Mouse (Mus musculus) myocyte (in vitro differentiated cells): ENCODE data around the gene Ifna15. TPM values are rescaled to one million over a fixed set of nuclear protein-coding genes. Genes with fewer than 3 reads are reported as not detected.

Source experiments
- H3K27me3 ChIP-seq: one replicate; pipeline ENCODE4 v1.6.1; 2011; ENCODE audit not compliant: control insufficient read depth, insufficient read depth, insufficient read length
- H3K36me3 ChIP-seq: one replicate; pipeline ENCODE4 v1.6.1; 2011; ENCODE audit not compliant: control insufficient read depth, insufficient read depth
- H3K4me2 ChIP-seq: one replicate; pipeline ENCODE4 v1.6.1; 2011; ENCODE audit warnings: low read depth, control low read depth
- H3K4me3 ChIP-seq: one replicate; pipeline ENCODE4 v1.5.1; 2011; ENCODE audit warnings: mild to moderate bottlenecking, control low read depth, moderate library complexity
- H3K79me2 ChIP-seq: one replicate; pipeline ENCODE4 v1.6.1; 2011; ENCODE audit not compliant: control insufficient read depth, insufficient read depth
- H3ac ChIP-seq: one replicate; pipeline ENCODE4 v1.6.1; 2011; ENCODE audit not compliant: control insufficient read depth, insufficient read length
- CEBPB ChIP-seq: IDR thresholded peaks from 2 replicates; pipeline ENCODE4 v1.6.1; 2011; ENCODE audit warnings: mild to moderate bottlenecking, moderate library complexity; ENCODE audit not compliant: poor library complexity, insufficient read depth, severe bottlenecking
- E2F4 ChIP-seq: IDR thresholded peaks from one replicate; pipeline ENCODE4 v1.6.1; 2011; ENCODE audit warnings: mild to moderate bottlenecking, control low read depth, moderate library complexity; ENCODE audit not compliant: insufficient read depth
- MAX ChIP-seq: IDR thresholded peaks from one replicate; pipeline ENCODE4 v1.6.1; 2011; ENCODE audit warnings: low read depth, mild to moderate bottlenecking, control low read depth
- MYOD1 ChIP-seq, 3 experiments: IDR thresholded peaks; one replicate each; pipeline ENCODE4 v1.6.1; 2011; ENCODE audit warnings: control low read depth in 2 of 3, low read depth in 2 of 3, mild to moderate bottlenecking in 2 of 3, moderate library complexity in 1 of 3; ENCODE audit not compliant: insufficient read length in 2 of 3, control insufficient read depth in 1 of 3
- MYOG ChIP-seq, 3 experiments: IDR thresholded peaks; one replicate each; pipeline ENCODE4 v1.6.1; 2011; ENCODE audit warnings: control low read depth in 2 of 3, low read depth in 2 of 3, mild to moderate bottlenecking in 2 of 3; ENCODE audit not compliant: insufficient read length in 2 of 3, control insufficient read depth in 1 of 3, insufficient read depth in 1 of 3
- POLR2A ChIP-seq: IDR thresholded peaks from one replicate; pipeline ENCODE4 v1.6.1; 2011; ENCODE audit warnings: low read depth, mild to moderate bottlenecking, control low read depth, moderate library complexity; ENCODE audit not compliant: insufficient read length
- POLR2AphosphoS2 ChIP-seq: IDR thresholded peaks from one replicate; pipeline ENCODE4 v1.6.1; 2011; ENCODE audit warnings: low read depth, control low read depth; ENCODE audit not compliant: insufficient read length
- REST ChIP-seq: IDR thresholded peaks from one replicate; pipeline ENCODE4 v1.6.1; 2011; ENCODE audit warnings: mild to moderate bottlenecking, control low read depth, moderate library complexity; ENCODE audit not compliant: insufficient read depth, insufficient read length
- SRF ChIP-seq: IDR thresholded peaks from one replicate; pipeline ENCODE4 v1.6.1; 2011; ENCODE audit warnings: low read depth; ENCODE audit not compliant: control insufficient read depth, insufficient read length
- TCF12 ChIP-seq: IDR thresholded peaks from one replicate; pipeline ENCODE4 v1.6.1; 2011; ENCODE audit warnings: mild to moderate bottlenecking, control low read depth; ENCODE audit not compliant: poor library complexity, insufficient read depth, severe bottlenecking
- TCF3 ChIP-seq: IDR thresholded peaks from one replicate; pipeline ENCODE4 v1.6.1; 2011; ENCODE audit warnings: low read depth, control low read depth; ENCODE audit not compliant: insufficient read length
- USF1 ChIP-seq: IDR thresholded peaks from one replicate; pipeline ENCODE4 v1.6.1; 2011; ENCODE audit warnings: low read depth, mild to moderate bottlenecking, control low read depth, moderate library complexity
- polyA plus RNA-seq: library from polyadenylated mRNA; unstranded; fragments of >200 nt; fragmentation: generic; extraction: Trizol; gene quantifications from one replicate; pipeline ENCODE4 v1.2.1, GENCODE M21; 2012; ENCODE audit warnings: missing spikeins

Gene Ifna15
- polyA plus RNA-seq, 1 experiment: not detected

DNA sequence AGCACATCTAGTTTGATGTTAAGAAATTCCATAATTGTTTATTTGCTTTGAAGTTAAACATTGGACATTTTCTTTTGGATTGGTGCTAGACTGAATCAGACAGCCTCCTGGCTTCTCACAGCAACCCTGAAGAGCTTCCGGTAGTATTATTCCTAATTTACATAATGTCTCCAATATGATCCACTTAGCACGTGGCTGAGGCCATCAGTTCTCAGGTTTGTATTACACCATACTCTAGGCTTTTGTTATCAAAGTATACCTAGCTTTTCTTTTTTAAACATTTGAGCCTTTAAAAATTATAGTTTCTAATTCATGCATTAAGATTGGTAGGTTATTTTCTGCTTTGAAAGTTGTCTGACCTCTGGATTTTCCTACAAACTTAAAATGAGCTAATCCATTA, 42.8 kb downstream of the Ifna15 start:
- Histone ChIP-seq H3K4me2 (peak overlapping the region; percentile 69), H3K36me3 (no peaks in the 10 kb centered on the region), H3ac (no peak overlapping the region), H3K4me3 (no peak overlapping the region), H3K79me2 (no peaks in the 10 kb centered on the region), H3K27me3 (no peaks in the 10 kb centered on the region)
- TF ChIP-seq USF1 (no peak), MAX (no peak), CEBPB (no peak)

DNA sequence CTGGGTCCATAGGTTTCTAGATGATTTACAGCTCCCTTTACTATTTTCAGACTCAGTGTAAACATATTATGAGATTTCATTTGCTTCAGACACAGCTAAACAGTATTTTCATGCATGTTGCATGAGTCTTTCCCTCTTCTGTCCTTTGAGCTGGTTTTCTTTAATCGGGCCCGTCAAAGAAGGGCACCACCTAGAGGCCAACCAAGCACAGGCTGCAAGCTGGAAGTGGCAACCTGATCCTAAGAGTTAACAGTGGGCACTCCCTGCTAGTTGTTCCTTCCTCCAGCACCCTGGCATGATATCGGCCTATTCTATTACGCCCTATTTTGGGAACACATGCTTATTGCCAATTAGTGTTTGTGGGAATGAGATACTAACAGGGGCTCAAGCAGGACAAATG, 43.6 kb downstream of the Ifna15 start:
- Histone ChIP-seq H3K4me3 (no peak overlapping the region), H3K36me3 (no peaks in the 10 kb centered on the region), H3K79me2 (no peaks in the 10 kb centered on the region), H3K4me2 (no peak overlapping the region), H3ac (no peak overlapping the region), H3K27me3 (no peaks in the 10 kb centered on the region)
- TF ChIP-seq USF1 (no peak), MAX (no peak), E2F4 (no peak), CEBPB (no peak), POLR2A (no peak), MYOD1 (IDR thresholded peaks at IDR 0.05; ENCODE audit: control insufficient read depth in 1 of 3, insufficient read length in 2 of 3, low read depth in 2 of 3) (no peak), TCF12 (no peak), SRF (no peak), MYOG (IDR thresholded peaks at IDR 0.05; ENCODE audit: control insufficient read depth in 1 of 3, insufficient read depth in 1 of 3, insufficient read length in 2 of 3, low read depth in 2 of 3) (no peak), TCF3 (no peak), REST (no peak), POLR2AphosphoS2 (no peak)

DNA sequence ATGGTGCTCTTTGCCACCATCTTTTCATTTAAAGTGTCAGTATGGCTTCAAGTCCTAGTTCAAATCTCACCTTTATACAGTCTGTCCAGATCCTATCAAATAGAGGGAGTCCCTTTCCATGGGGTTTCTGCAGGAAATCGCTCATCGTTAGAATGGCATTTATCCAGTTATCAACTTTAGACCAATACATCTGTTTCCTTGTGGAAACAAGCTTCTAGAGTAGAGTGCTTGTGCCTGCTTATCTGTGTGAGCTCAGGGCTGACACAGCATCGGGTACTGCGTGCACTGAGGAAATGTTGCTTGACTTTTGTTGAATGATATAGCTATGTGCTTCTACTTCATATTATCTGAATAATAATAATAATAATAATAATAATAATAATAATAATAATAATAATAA, 44.3 kb downstream of the Ifna15 start:
- Histone ChIP-seq H3K27me3 (no peaks in the 10 kb centered on the region), H3K4me2 (no peak overlapping the region), H3ac (no peak overlapping the region), H3K36me3 (no peaks in the 10 kb centered on the region), H3K79me2 (no peaks in the 10 kb centered on the region), H3K4me3 (no peak overlapping the region)
- TF ChIP-seq CEBPB (no peak), POLR2AphosphoS2 (no peak), USF1 (no peak), MYOG (IDR thresholded peaks at IDR 0.05; ENCODE audit: control insufficient read depth in 1 of 3, insufficient read depth in 1 of 3, insufficient read length in 2 of 3, low read depth in 2 of 3) (no peak), SRF (no peak), POLR2A (no peak)

Other genes with a start within 250 kb of the Ifna15 start
- 2.4 TPM for gene Hacd4, start 119.3 kb downstream of the Ifna15 start, polyA plus RNA-seq
- not detected for gene Ifnb1, start 35.5 kb downstream of the Ifna15 start, polyA plus RNA-seq
- not detected for gene Ifna14, start 13.6 kb upstream of the Ifna15 start, polyA plus RNA-seq
- gene Ifna9, start 34.1 kb upstream of the Ifna15 start, polyA plus RNA-seq: not detected
- gene Ifna12, start 45.1 kb upstream of the Ifna15 start, polyA plus RNA-seq: not detected
- not detected for gene C87499, start 76.2 kb upstream of the Ifna15 start, polyA plus RNA-seq
- not detected for gene Ifna13, start 86.2 kb upstream of the Ifna15 start, polyA plus RNA-seq
- gene Ifna16, start 118.7 kb upstream of the Ifna15 start, polyA plus RNA-seq: not detected
- not detected for gene Ifna2, start 125.7 kb upstream of the Ifna15 start, polyA plus RNA-seq
- not detected for gene Ifnab, start 133.1 kb upstream of the Ifna15 start, polyA plus RNA-seq
- gene Gm26566, start 163.6 kb upstream of the Ifna15 start, polyA plus RNA-seq: 2.0 TPM
- gene Klhl9, start 164.2 kb upstream of the Ifna15 start, polyA plus RNA-seq: 12.0 TPM
- not detected for gene Gm13271, start 196.6 kb upstream of the Ifna15 start, polyA plus RNA-seq
- not detected for gene Gm13283, start 201.9 kb upstream of the Ifna15 start, polyA plus RNA-seq
- 1.0 TPM for gene Gm13290, start 215.6 kb upstream of the Ifna15 start, polyA plus RNA-seq
- gene Gm13289, start 218.7 kb upstream of the Ifna15 start, polyA plus RNA-seq: not detected
- 0.19 TPM for gene Gm13272, start 221.6 kb upstream of the Ifna15 start, polyA plus RNA-seq
- gene Ifnz, start 223.9 kb upstream of the Ifna15 start, polyA plus RNA-seq: not detected
- 0.73 TPM for gene Gm13276, start 227.5 kb upstream of the Ifna15 start, polyA plus RNA-seq
- not detected for gene Gm13277, start 230.4 kb upstream of the Ifna15 start, polyA plus RNA-seq
- gene Gm13278, start 233.3 kb upstream of the Ifna15 start, polyA plus RNA-seq: not detected
- 0.35 TPM for gene Gm13275, start 236.2 kb upstream of the Ifna15 start, polyA plus RNA-seq
- gene Gm13279, start 239.2 kb upstream of the Ifna15 start, polyA plus RNA-seq: not detected
- gene Gm13285, start 241.4 kb upstream of the Ifna15 start, polyA plus RNA-seq: not detected
- 0.35 TPM for gene Gm13287, start 245.0 kb upstream of the Ifna15 start, polyA plus RNA-seq
- 0.14 TPM for gene Gm13288, start 247.3 kb upstream of the Ifna15 start, polyA plus RNA-seq